Mouse (Mus musculus) ovary, adult 18-20 months (tissue): ENCODE data around the gene Gas1.

Source experiments
- DNase-seq: peaks from one replicate; pipeline ENCODE4 v3.0.0; 2022; ENCODE audit warnings: low spot score, mixed read lengths

Gas1 gene

GRCm38 (mm10) chr13:60173186-60173585, 4.0 kb downstream of the Gas1 start:
- no peak for DNase-seq

DNA sequence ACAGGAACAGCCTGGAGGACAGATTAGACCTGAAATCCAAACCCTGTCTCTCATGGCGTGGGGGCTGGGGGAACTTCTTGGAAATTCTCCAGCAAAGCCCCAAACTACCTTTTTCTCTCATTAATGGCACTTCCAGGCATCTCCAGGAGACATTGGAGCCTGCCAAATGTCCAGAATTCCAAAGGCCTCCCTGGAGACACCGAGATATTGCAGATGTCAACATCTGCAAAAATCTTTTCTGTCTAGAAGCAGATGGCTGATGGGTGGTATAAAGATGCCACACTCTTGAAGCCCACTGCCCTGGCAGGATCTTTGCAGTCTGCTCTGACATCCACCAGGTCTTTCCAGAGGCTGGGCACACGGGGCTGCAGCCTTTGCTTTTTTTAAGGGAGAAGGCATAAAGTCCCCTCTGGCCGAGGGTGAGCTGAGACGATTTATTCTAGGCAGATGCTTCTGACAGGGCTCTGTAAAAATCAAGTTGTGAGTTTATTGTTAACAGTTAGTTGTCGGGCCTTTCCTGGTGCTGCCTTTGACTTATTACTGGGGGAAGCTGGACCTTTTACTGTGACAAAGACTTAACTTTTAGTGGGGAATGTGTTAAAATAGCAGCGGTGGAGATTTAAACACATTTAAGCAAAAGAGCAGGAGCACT, 4.7 kb downstream of the Gas1 start:
- DNase-seq: no peak

GRCm38 (mm10) chr13:60171781-60172180, 5.4 kb downstream of the Gas1 start:
- DNase-seq: no peak

- DNase-seq: no peak
Measured at GRCm38 (mm10) chr13:60170898-60171715, 6.1 kb downstream of the Gas1 start.

- DNase-seq: no peak
Measured at GRCm38 (mm10) chr13:60169026-60169425, 8.1 kb downstream of the Gas1 start.

- DNase-seq: no peak
Measured at GRCm38 (mm10) chr13:60156294-60157126, 20.7 kb downstream of the Gas1 start.

DNA sequence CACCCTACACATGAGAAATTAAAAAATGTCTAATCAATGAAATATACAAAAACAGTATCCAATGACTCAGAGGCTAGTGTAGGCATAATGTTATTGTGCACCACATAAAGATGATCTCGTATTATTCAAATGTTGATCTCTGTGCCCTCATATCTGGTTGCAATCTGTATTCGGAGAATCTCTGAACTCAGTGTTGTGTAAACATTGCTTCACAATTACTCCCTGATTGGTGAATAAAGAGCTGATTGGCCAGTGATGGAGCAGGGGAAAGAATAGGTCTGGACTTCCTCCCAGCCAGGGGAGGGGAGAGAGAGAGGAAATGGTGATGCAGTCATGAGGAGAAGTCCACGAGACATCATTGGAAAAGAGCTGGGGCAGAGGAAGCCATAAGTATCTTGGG, 23.0 kb downstream of the Gas1 start:
- DNase-seq: no peak

DNA sequence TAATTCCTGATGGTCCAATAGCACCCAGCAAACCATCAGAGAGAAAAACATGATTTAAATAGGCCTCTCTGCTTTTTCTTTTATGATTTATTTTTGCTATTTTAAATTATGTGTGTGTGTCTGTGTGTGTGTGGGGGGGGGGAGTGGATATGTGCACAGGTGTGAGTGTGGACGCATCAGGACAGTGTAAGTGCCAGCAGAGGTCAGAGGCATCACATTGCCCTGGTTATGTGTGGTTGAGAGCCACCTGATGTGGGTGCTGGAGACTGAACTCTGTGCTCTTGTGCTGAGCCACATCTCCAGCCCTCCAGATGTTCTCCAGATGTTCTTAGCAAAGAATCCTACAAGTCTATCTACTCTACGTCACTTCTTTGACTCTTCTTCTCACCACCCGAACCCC, 28.9 kb downstream of the Gas1 start:
- no peak for DNase-seq

GRCm38 (mm10) chr13:60147857-60148181, 29.3 kb downstream of the Gas1 start:
- DNase-seq: no peak

DNA sequence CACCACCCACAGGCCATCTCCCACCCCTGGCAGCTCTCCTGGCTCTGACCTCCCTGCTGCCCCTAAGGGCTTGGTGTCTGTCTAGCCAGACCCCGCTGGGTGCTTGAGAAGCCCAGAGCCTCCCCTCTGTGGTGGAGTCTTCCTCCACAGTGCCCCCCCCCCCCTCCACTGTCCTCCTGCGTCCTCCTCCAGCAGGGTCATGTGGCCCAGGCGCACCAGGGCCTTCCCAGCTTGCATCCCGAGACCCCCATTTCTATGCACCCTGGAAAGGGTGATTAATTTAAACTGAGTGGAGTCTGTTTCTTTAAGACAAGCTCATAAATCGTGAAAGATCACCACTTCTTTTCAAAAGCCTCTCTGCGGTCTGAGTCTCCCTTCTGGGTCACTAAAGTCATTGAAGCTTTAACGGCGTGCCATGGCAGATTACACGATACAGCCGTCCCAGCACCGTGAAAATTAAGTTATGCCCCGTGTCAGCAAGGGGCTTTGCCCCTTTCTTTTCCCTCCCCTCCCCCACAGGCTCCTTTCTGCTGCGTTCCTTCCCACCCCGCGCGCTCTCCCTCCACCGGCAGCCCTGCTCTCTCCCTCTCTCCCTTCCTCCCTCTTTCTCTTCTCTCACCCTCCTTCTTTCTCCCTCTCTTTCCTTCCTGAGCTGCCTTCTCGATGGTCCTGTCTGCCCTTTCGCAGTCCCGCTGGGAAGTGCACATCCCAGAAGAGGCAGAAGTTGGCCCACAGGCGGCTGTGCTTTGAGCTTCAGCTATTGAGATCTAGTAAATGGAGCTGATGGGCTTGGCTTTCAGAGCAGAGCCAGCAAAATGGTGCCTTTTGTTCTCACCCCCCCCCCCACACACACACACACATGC, 29.9 kb downstream of the Gas1 start:
- DNase-seq: no peak

DNA sequence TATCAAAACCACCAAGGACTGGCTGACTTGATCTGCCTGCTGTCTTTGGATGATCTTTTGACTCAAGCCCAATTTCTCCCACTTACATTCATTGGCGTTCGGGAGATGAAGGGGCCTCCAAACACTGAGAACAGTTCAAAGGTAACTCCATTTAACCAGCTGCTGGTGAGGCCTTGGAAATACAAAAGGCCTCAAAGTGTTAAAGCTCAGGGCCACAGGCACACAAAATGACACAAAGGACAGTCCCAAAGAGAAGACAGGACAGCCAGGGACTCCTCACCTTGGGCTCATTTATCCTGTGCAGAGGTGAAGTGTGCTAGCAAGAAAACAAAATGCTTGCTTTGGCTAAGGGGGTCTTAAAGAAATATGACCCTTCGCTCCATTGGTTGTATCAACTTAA, 30.9 kb downstream of the Gas1 start:
- no peak for DNase-seq

DNA sequence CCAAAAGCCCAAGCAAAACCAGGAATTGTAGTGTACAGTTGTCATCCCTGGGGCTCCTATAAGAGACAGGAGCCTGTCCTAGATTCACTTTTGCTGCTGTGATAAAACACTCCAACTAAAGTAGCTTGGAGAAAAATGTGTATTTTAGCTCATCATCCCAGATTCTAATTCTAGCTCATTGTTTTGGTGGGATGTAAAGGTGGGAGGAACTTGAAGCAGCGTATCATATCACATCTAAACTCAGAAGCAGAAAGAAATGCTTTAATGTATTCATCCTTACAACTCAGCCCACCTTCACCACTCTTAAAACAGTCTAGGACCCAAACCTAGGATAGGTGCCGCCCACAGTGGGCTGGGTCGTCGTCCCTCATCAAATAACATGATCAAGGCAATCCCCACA, 40.2 kb downstream of the Gas1 start:
- DNase-seq: no peak

GRCm38 (mm10) chr13:60134439-60134799, 42.7 kb downstream of the Gas1 start:
- no peak for DNase-seq

GRCm38 (mm10) chr13:60133716-60134438, 43.3 kb downstream of the Gas1 start:
- DNase-seq: no peak

GRCm38 (mm10) chr13:60131771-60132170, 45.4 kb downstream of the Gas1 start:
- DNase-seq: no peak

GRCm38 (mm10) chr13:60129541-60129940, 47.6 kb downstream of the Gas1 start:
- DNase-seq: no peak

DNA sequence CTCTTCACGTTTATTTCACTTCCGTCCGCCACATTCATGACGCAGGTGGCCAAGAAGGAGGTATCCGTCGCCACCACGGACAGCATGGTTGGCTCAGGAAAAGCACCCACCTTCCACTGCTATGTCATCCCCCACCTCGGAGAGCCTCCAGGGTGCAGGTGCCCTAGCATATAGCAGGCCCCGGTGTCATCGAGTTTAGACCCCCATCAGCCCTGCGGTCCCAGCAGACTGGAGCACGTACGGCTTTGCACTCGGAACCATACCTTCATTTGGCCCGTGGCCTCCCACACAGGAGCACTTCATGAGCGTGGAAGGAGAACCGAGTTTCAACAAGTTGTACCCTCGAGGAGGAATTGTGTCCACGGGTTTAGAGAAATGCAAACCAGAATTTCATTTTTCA, 50.8 kb downstream of the Gas1 start:
- no peak for DNase-seq

- DNase-seq: no peak
Measured at GRCm38 (mm10) chr13:60125501-60126305, 51.5 kb downstream of the Gas1 start.

DNA sequence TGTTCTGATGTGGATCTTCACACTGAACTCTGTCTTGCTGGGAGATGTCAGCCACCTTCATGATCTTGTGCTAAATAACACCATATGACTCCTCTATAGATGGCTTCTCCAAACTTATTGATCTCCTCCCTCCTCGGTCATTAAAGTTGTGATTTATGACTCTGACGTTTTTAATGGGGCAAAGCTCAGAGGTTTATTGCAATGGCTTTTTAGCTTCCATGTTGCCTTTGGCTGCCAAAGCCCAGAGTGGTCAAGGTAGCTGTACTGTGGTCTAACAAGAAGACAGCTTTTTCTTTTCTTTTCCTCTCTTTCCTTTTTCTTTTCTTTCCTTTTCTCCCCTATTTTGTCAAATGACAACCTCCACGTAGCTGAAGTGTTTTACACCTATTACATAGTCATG, 52.1 kb downstream of the Gas1 start:
- no peak for DNase-seq

DNA sequence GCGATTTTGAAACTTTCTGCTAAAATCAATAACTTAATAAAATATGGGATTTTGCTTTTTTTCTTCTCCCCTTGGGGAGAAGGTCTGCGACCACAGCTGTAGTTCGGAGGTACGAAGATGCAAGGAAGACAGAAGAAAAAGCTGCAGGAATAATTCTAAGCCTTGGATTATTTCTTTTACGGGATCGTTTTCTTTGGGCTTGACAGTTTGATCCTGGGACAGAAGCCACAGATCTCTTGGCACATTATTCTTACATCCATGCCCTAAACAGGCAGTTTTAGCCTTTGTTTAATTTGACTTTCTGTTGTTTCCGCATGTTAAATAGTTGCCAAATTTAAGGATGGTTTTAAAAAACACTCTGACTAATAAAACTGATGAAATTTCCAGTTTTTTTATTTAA, 52.7 kb downstream of the Gas1 start:
- no peak for DNase-seq
